8 mouse cellular contexts compared by ENCODE assay signal in genomic region chr10:60246519-60246918, GRCm38 (mm10). TPM values are rescaled to one million over a fixed set of nuclear protein-coding genes. Genes with fewer than 3 reads are reported as not detected.
DNase-seq lines count a peak whose midpoint lies in the region; ATAC-seq and TF ChIP-seq lines count a peak whose summit lies in the region.

No protein-coding gene starts in this region.

- 29% methylated on average over 5 of the region's 5 CpGs for WGBS in forebrain, embryonic 11.5 days
- 37% methylated on average over 5 of the region's 5 CpGs for WGBS in forebrain, embryonic 16.5 days
- 34% methylated on average over 5 of the region's 5 CpGs for WGBS in kidney, embryonic 15.5 days
- WGBS in lung, adult 2 months, result 53% methylated on average over 5 of the region's 5 CpGs

- H3K4me1 ChIP-seq in forebrain, embryonic 11.5 days (replicated peaks; ENCODE audit: control insufficient read depth, insufficient read depth, low read length), result no peaks in the 10 kb centered on the region
- H3K4me1 ChIP-seq in forebrain, embryonic 16.5 days (replicated peaks; ENCODE audit: control insufficient read depth, insufficient read depth, low read length), result no peaks in the 10 kb centered on the region
- H3K4me1 ChIP-seq in bone marrow macrophage, adult 2 months (ENCODE audit: control insufficient read depth, insufficient read depth, low read length), result peaks cover 43% of the 10 kb centered on the region
- H3K4me1 ChIP-seq in kidney, embryonic 15.5 days, result 0 out of 2 replicates have a peak, but pooled peaks cover 6% of the 10 kb centered on the region
- no peaks in the 10 kb centered on the region for H3K4me1 ChIP-seq in lung, adult 2 months (ENCODE audit: control insufficient read depth, insufficient read depth, low read length)

- ATAC-seq in forebrain, embryonic 11.5 days (replicated peaks; ENCODE audit: low FRiP score), result peak; percentile 42; the same call in 1 of the 2 replicates
- no peak for ATAC-seq in forebrain, embryonic 16.5 days
- ATAC-seq in erythroid progenitor cell, adult 5-6 weeks (replicated peaks; ENCODE audit: low FRiP score, poor library complexity, severe bottlenecking), result peak; percentile 50
- peak; percentile 46; the same call in 1 of the 2 replicates for ATAC-seq in kidney, embryonic 15.5 days (replicated peaks; ENCODE audit: low FRiP score)

- no peaks in the 10 kb centered on the region for H3K27me3 ChIP-seq in forebrain, embryonic 11.5 days (ENCODE audit: control insufficient read depth, insufficient read depth, low read length)
- no peaks in the 10 kb centered on the region for H3K27me3 ChIP-seq in forebrain, embryonic 16.5 days (replicated peaks; ENCODE audit: control insufficient read depth, insufficient read depth, low read length)
- no peaks in the 10 kb centered on the region for H3K27me3 ChIP-seq in kidney, embryonic 15.5 days

- no peaks in the 10 kb centered on the region for H3K36me3 ChIP-seq in forebrain, embryonic 11.5 days (ENCODE audit: control insufficient read depth, insufficient read depth, low read length)
- no peaks in the 10 kb centered on the region for H3K36me3 ChIP-seq in forebrain, embryonic 16.5 days (ENCODE audit: control insufficient read depth, insufficient read depth)
- H3K36me3 ChIP-seq in kidney, embryonic 15.5 days, result no peaks in the 10 kb centered on the region

- H3K9me3 ChIP-seq in forebrain, embryonic 11.5 days (ENCODE audit: control insufficient read depth, low read length), result no peaks in the 10 kb centered on the region
- H3K9me3 ChIP-seq in forebrain, embryonic 16.5 days (ENCODE audit: control insufficient read depth, low read length), result no peaks in the 10 kb centered on the region
- 0 out of 2 replicates have a peak, but pooled peaks cover 2% of the 10 kb centered on the region for H3K9me3 ChIP-seq in kidney, embryonic 15.5 days (replicated peaks)

- DNase-seq in forebrain, embryonic 11.5 days (ENCODE audit: low spot score), result peak; percentile 78
- DNase-seq in CD4-positive, CD25-positive, alpha-beta regulatory T cell, adult 2 months (ENCODE audit: low read depth, low spot score), result peak; percentile 81
- peak; percentile 49 for DNase-seq in lung, adult 2 months
- peak; percentile 42 for DNase-seq in right cerebral cortex, postnatal 14 days

- no peak overlapping the region for H3K4me2 ChIP-seq in forebrain, embryonic 11.5 days (ENCODE audit: low read depth, low read length, severe bottlenecking)
- no peak overlapping the region for H3K4me2 ChIP-seq in forebrain, embryonic 16.5 days (ENCODE audit: low read length)
- no peak overlapping the region for H3K4me2 ChIP-seq in kidney, embryonic 15.5 days

- no peak for TF ChIP-seq POLR2A in bone marrow macrophage, adult 2 months (IDR thresholded peaks at IDR 0.05; ENCODE audit: borderline replicate concordance, low read depth, low read length)
- TF ChIP-seq POLR2A in lung, adult 2 months (IDR thresholded peaks at IDR 0.05; ENCODE audit: borderline replicate concordance, extremely low read depth, low read depth, low read length), result no peak

- TF ChIP-seq CTCF in bone marrow macrophage, adult 2 months (IDR thresholded peaks at IDR 0.05; ENCODE audit: low read depth, low read length), result peak; percentile 61; the same call in 1 of the 2 replicates
- peak; percentile 54 for TF ChIP-seq CTCF in lung, adult 2 months (IDR thresholded peaks at IDR 0.05; ENCODE audit: insufficient read depth, low read length)

- no peak overlapping the region for H3K9ac ChIP-seq in forebrain, embryonic 11.5 days (ENCODE audit: low read length)
- H3K9ac ChIP-seq in forebrain, embryonic 16.5 days (replicated peaks; ENCODE audit: low read depth, low read length), result no peak overlapping the region
- H3K9ac ChIP-seq in kidney, embryonic 15.5 days, result no peak overlapping the region

- no peak overlapping the region for H3K4me3 ChIP-seq in forebrain, embryonic 11.5 days (ENCODE audit: low read depth, low read length)
- H3K4me3 ChIP-seq in forebrain, embryonic 16.5 days (replicated peaks; ENCODE audit: low read length), result no peak overlapping the region
- no peak overlapping the region for H3K4me3 ChIP-seq in bone marrow macrophage, adult 2 months (ENCODE audit: insufficient read depth, low read length)
- no peak overlapping the region for H3K4me3 ChIP-seq in kidney, embryonic 15.5 days (replicated peaks)
- no peak overlapping the region for H3K4me3 ChIP-seq in lung, adult 2 months (replicated peaks; ENCODE audit: extremely low read depth, low read depth, low read length)

- no peak overlapping the region for H3K27ac ChIP-seq in forebrain, embryonic 11.5 days (ENCODE audit: low read depth, low read length)
- no peak overlapping the region for H3K27ac ChIP-seq in forebrain, embryonic 16.5 days (ENCODE audit: low read length)
- no peak overlapping the region for H3K27ac ChIP-seq in bone marrow macrophage, adult 2 months (ENCODE audit: insufficient read depth, low read depth, low read length)
- no peak overlapping the region for H3K27ac ChIP-seq in kidney, embryonic 15.5 days

RNA-seq across cellular contexts. Expression of gene Chst3, which starts 27.5 kb away (rescaled TPM):
- polyA plus RNA-seq in forebrain, embryonic 11.5 days (2014; fragmentation: Nextera tagmentation; extraction: Ambion mirVana), result 2.8 and 3.2 TPM in 2 replicates
- 0.83 and 0.90 TPM in 2 replicates for polyA plus RNA-seq in forebrain, embryonic 16.5 days (2015; fragmentation: Nextera tagmentation; extraction: Ambion mirVana)
- 0.75 and 0.80 TPM in 2 replicates for polyA plus RNA-seq in bone marrow macrophage, adult 2 months (2012; ENCODE audit: insufficient read depth, insufficient read length, missing spikeins)
- total RNA-seq in erythroid progenitor cell, adult 5-6 weeks (2015; ENCODE audit: low replicate concordance), result 6.7 and 8.6 TPM in 2 replicates
- total RNA-seq in erythroid progenitor cell, adult 5-6 weeks (2017; ENCODE audit: low replicate concordance), result 2.6 and 3.9 TPM in 2 replicates
- polyA plus RNA-seq in kidney, embryonic 15.5 days (2015; fragmentation: Nextera tagmentation; extraction: Ambion mirVana), result 1.6 and 2.0 TPM in 2 replicates
- polyA plus RNA-seq in lung, adult 2 months (2012; rRNA removed), result 21.7 and 23.9 TPM in 2 replicates

RNA-seq across cellular contexts. Expression of gene Psap, which starts 30.9 kb away (rescaled TPM):
- polyA plus RNA-seq in forebrain, embryonic 11.5 days (2014; fragmentation: Nextera tagmentation; extraction: Ambion mirVana), result 63.6 and 74.2 TPM in 2 replicates
- 165 and 223 TPM in 2 replicates for polyA plus RNA-seq in forebrain, embryonic 16.5 days (2015; fragmentation: Nextera tagmentation; extraction: Ambion mirVana)
- polyA plus RNA-seq in bone marrow macrophage, adult 2 months (2012; ENCODE audit: insufficient read depth, insufficient read length, missing spikeins), result 4,392 and 4,568 TPM in 2 replicates
- 293 and 311 TPM in 2 replicates for total RNA-seq in erythroid progenitor cell, adult 5-6 weeks (2015; ENCODE audit: low replicate concordance)
- total RNA-seq in erythroid progenitor cell, adult 5-6 weeks (2017; ENCODE audit: low replicate concordance), result 222 and 228 TPM in 2 replicates
- 132 and 162 TPM in 2 replicates for polyA plus RNA-seq in kidney, embryonic 15.5 days (2015; fragmentation: Nextera tagmentation; extraction: Ambion mirVana)
- 993 and 1,289 TPM in 2 replicates for polyA plus RNA-seq in lung, adult 2 months (2012; rRNA removed)
